Mouse (Mus musculus) liver, postnatal 0 days (tissue): ENCODE results near the gene Gm20388. TPM values are rescaled to one million over a fixed set of nuclear protein-coding genes. Genes with fewer than 3 reads are reported as not detected.

Experiments used
- ATAC-seq: fragments of 200-750 bp; cut with Nextera tagmentation; 2 replicates; pipeline ENCODE4 v1.8.0; 2017; ENCODE audit warnings: mild to moderate bottlenecking, moderate library complexity
- DNase-seq: peaks from one replicate; pipeline ENCODE4 v3.0.0-alpha.2; 2016
- H3K27ac ChIP-seq: fragments of 300-500 bp; sonication (generic); 2 replicates; pipeline ENCODE4 v1.5.1; 2014; ENCODE audit warnings: antibody characterized with exemption, moderate library complexity, mild to moderate bottlenecking, low read depth
- H3K27me3 ChIP-seq: fragments of 300-500 bp; sonication (generic); 2 replicates; pipeline ENCODE4 v1.6.1; 2014; ENCODE audit warnings: low read length, control low read depth, mixed read lengths; ENCODE audit not compliant: insufficient read depth
- H3K36me3 ChIP-seq: fragments of 300-500 bp; sonication (generic); replicated peaks from 2 replicates; pipeline ENCODE4 v1.6.1; 2014; ENCODE audit warnings: mild to moderate bottlenecking, control low read depth, low read length, moderate library complexity, mixed read lengths; ENCODE audit not compliant: insufficient read depth
- H3K4me1 ChIP-seq: fragments of 300-500 bp; sonication (generic); 2 replicates; pipeline ENCODE4 v1.6.1; 2014; ENCODE audit warnings: antibody characterized with exemption, mild to moderate bottlenecking, control low read depth; ENCODE audit not compliant: insufficient read depth
- H3K4me2 ChIP-seq: fragments of 300-500 bp; sonication (generic); 2 replicates; pipeline ENCODE4 v1.6.1; 2014; ENCODE audit warnings: low read depth, mild to moderate bottlenecking, low read length, moderate library complexity, mixed read lengths
- H3K4me3 ChIP-seq: fragments of 300-500 bp; sonication (generic); 2 replicates; pipeline ENCODE4 v1.5.1; 2014; ENCODE audit warnings: low read depth, low read length
- H3K9ac ChIP-seq: fragments of 300-500 bp; sonication (generic); replicated peaks from 2 replicates; pipeline ENCODE4 v1.6.1; 2014; ENCODE audit warnings: mild to moderate bottlenecking, moderate library complexity
- H3K9me3 ChIP-seq: fragments of 300-500 bp; sonication (generic); 2 replicates; pipeline ENCODE4 v1.6.1; 2016; ENCODE audit warnings: mild to moderate bottlenecking, control low read depth, low read length, mixed read lengths
- CTCF ChIP-seq: sonication (generic); IDR thresholded peaks from 2 replicates; pipeline ENCODE4 v1.5.1; 2016; ENCODE audit warnings: antibody characterized with exemption, low read depth
- EP300 ChIP-seq: IDR thresholded peaks from 2 replicates; pipeline ENCODE4 v1.6.1; 2016; ENCODE audit warnings: antibody characterized with exemption, low read depth, mild to moderate bottlenecking
- WGBS: fragments of 180-500 bp; shearing (Covaris S2); extraction: QIAGEN DNeasy Blood & Tissue Kit; methylation state at CpG from one replicate; pipeline ENCODE4 v1.1.7; 2014; ENCODE audit not compliant: insufficient replicate concordance; 5-methylcytosine and 5-hydroxymethylcytosine counted together
- polyA plus RNA-seq: library from polyadenylated mRNA; unstranded; fragments of >200 nt; fragmentation: Nextera tagmentation; extraction: Ambion mirVana; gene quantifications from 2 replicates; pipeline ENCODE4 v1.2.1, GENCODE M21; 2015

Gm20388 gene
- polyA plus RNA-seq, 1 experiment from 2014 or later, result not detected

- peaks cover 27% of the 10 kb centered on the region for H3K4me1 ChIP-seq
- WGBS, result 67% methylated on average over 4 of the region's 4 CpGs
- TF ChIP-seq CTCF (no peak), EP300 (no peak)
Observed at GRCm38 (mm10) chr8:122997963-122998362, 3087.3 kb downstream of the Gm20388 start.

GRCm38 (mm10) chr8:123000311-123000710, 3089.7 kb downstream of the Gm20388 start:
- H3K27me3 ChIP-seq, result no peaks in the 10 kb centered on the region
- H3K4me3 ChIP-seq, result no peak overlapping the region
- DNase-seq, result no peak
- no peak for ATAC-seq
- 0 out of 2 replicates have a peak, but pooled peaks cover 4% of the 10 kb centered on the region for H3K36me3 ChIP-seq
- no peak overlapping the region for H3K4me2 ChIP-seq
- 25% methylated on average over 2 of the region's 2 CpGs for WGBS
- H3K9ac ChIP-seq, result no peak overlapping the region
- H3K4me1 ChIP-seq, result peaks cover 26% of the 10 kb centered on the region
- no peaks in the 10 kb centered on the region for H3K9me3 ChIP-seq
- TF ChIP-seq EP300, result no peak
- TF ChIP-seq CTCF, result no peak
- H3K27ac ChIP-seq, result no peak overlapping the region

More at GRCm38 (mm10) chr8:122997963-122998362, 3087.3 kb downstream of the Gm20388 start:
- H3K9me3 ChIP-seq, result no peaks in the 10 kb centered on the region
- no peak overlapping the region for H3K9ac ChIP-seq
- no peak overlapping the region for H3K4me3 ChIP-seq
- H3K4me2 ChIP-seq, result no peak overlapping the region
- ATAC-seq (no peak), DNase-seq (no peak)
- H3K27me3 ChIP-seq, result no peaks in the 10 kb centered on the region
- H3K27ac ChIP-seq, result no peak overlapping the region
- 0 out of 2 replicates have a peak, but pooled peaks cover 4% of the 10 kb centered on the region for H3K36me3 ChIP-seq

- 57% methylated on average over 14 of the region's 14 CpGs for WGBS
- no peak overlapping the region; the same call in 1 of the 2 replicates for H3K27ac ChIP-seq
- no peaks in the 10 kb centered on the region for H3K27me3 ChIP-seq
- 0 out of 2 replicates have a peak, but pooled peaks have one; percentile 17 for TF ChIP-seq CTCF
- no peak for TF ChIP-seq EP300
- no peak overlapping the region for H3K4me2 ChIP-seq
- ATAC-seq, result no peak
- no peak overlapping the region for H3K4me3 ChIP-seq
- peaks cover 43% of the 10 kb centered on the region for H3K4me1 ChIP-seq
- DNase-seq, result no peak
- no peaks in the 10 kb centered on the region for H3K9me3 ChIP-seq
- no peak overlapping the region for H3K9ac ChIP-seq
- no peaks in the 10 kb centered on the region for H3K36me3 ChIP-seq
Observed at GRCm38 (mm10) chr8:123004033-123004922, 3093.6 kb downstream of the Gm20388 start.

- DNase-seq, result no peak
- Histone ChIP-seq H3K9ac (no peak overlapping the region), H3K27me3 (no peaks in the 10 kb centered on the region), H3K4me3 (no peak overlapping the region), H3K4me1 (peaks cover 43% of the 10 kb centered on the region), H3K4me2 (no peak overlapping the region), H3K36me3 (no peaks in the 10 kb centered on the region), H3K27ac (peak overlapping the region; percentile 39; the same call in 1 of the 2 replicates), H3K9me3 (no peaks in the 10 kb centered on the region)
- 57% methylated on average over 3 of the region's 3 CpGs for WGBS
- TF ChIP-seq CTCF (no peak), EP300 (no peak)
- ATAC-seq, result no peak
Observed at GRCm38 (mm10) chr8:123005328-123005727, 3094.7 kb downstream of the Gm20388 start.

- Histone ChIP-seq H3K4me3 (no peak overlapping the region), H3K4me2 (no peak overlapping the region), H3K27ac (no peak overlapping the region), H3K36me3 (no peaks in the 10 kb centered on the region), H3K4me1 (peaks cover 43% of the 10 kb centered on the region), H3K9ac (no peak overlapping the region), H3K9me3 (no peaks in the 10 kb centered on the region), H3K27me3 (no peaks in the 10 kb centered on the region)
- WGBS, result 78% methylated on average over 5 of the region's 5 CpGs
- no peak for DNase-seq
- TF ChIP-seq CTCF, result no peak
- TF ChIP-seq EP300, result no peak
- no peak for ATAC-seq
Observed at GRCm38 (mm10) chr8:123005805-123006204, 3095.2 kb downstream of the Gm20388 start.

GRCm38 (mm10) chr8:123011321-123011720, 3100.7 kb downstream of the Gm20388 start:
- H3K27me3 ChIP-seq, result no peaks in the 10 kb centered on the region
- H3K27ac ChIP-seq, result no peak overlapping the region
- peaks cover 40% of the 10 kb centered on the region for H3K4me1 ChIP-seq
- H3K4me2 ChIP-seq, result no peak overlapping the region
- no peak overlapping the region for H3K4me3 ChIP-seq
- DNase-seq (no peak), ATAC-seq (no peak)
- no peaks in the 10 kb centered on the region for H3K9me3 ChIP-seq
- no peak for TF ChIP-seq EP300
- TF ChIP-seq CTCF, result no peak
- peaks cover 10% of the 10 kb centered on the region; the same call in 1 of the 2 replicates for H3K36me3 ChIP-seq
- no peak overlapping the region for H3K9ac ChIP-seq
